Mouse (Mus musculus): ENCODE data around the gene Opcml.

DNA sequence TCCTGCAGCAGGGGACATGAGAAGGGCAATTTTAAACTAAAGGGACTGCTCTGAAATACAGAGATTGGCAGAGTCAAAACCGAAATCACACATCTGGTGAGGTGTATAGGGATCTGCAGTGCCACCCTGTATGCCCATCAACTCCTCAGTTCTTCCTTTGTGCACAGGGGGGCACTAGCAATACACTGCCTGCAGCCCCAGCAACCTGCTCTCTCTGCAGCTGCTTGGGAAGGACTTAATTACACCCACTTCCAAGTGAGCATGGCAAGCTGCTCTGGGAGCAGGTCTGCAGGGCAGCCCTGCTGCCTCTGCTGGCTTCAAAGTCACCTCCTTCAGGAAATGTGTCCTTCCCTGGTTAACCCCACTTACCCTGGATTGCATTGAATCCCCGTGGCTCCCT lies 1147.4 kb downstream of the Opcml start:
- TF ChIP-seq CTCF (IDR thresholded peaks at IDR 0.05; ENCODE audit: borderline replicate concordance, insufficient read depth, low read length): no peak
- no peak for TF ChIP-seq POLR2A (IDR thresholded peaks at IDR 0.05; ENCODE audit: low read depth, low read length)

Measured in embryonic fibroblast, embryonic 13.5 days (primary cell).